Mouse (Mus musculus) ovary, postnatal 14 days (tissue): ENCODE results near the gene Rpn1.
"Not testable (repeated sequence)": the region's sequence is repeated elsewhere in the genome, so short reads cannot be mapped to it uniquely, and the experiment has no call there.

Source experiments
- DNase-seq: peaks from one replicate; pipeline ENCODE4 v3.0.0; 2022; ENCODE audit warnings: low spot score

Rpn1 gene

GRCm38 (mm10) chr6:88121781-88122180 lies 37.5 kb downstream of the Rpn1 start:
- no peak for DNase-seq

GRCm38 (mm10) chr6:88123150-88123857 lies 39.0 kb downstream of the Rpn1 start:
- DNase-seq = peak; percentile 33

- peak; percentile 61 for DNase-seq
These were observed 39.6 kb downstream of the Rpn1 start for GRCm38 (mm10) chr6:88123858-88124261.

DNA sequence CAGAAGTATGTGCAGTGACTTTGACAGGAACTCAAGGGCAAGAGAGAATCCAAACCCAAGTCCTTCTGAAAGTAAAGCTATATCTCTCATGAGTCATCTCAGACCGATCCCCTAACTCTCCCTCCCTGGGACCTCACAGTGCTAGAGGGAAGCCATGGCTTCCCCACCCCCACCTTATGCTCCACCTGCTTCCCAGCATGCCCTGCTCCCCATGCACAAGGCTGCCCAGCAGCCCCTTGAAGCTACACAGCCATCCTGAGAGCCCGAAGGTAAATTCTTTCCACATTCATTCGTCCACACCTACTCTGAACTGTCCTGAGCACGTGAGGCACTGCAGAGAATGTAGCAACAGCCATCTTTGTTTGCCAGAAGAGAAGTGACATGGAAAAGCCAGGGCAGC lies 40.3 kb downstream of the Rpn1 start:
- DNase-seq = no peak

- DNase-seq = not testable (repeated sequence)
These were observed 41.5 kb downstream of the Rpn1 start for GRCm38 (mm10) chr6:88125815-88126214.

DNA sequence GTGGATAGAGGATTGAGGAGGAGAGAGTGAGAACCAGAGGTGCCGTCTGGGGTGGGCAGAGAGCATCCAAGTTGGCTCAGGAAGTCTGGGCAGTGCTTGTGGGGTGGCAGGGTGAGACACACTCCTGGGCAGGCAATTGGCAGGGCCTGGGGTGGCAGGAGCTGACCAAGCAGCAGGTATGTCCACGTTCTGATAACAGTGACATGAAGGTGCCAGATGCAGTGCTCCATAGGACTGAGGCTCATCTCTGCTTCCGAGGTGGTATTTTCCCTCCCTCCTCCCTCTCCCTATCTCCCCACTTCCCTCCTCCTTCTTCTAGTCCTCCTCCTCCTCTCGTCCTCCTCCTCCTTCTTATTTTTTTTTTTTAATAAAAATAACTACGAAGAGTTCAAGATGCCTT lies 47.2 kb downstream of the Rpn1 start:
- no peak for DNase-seq

- DNase-seq = no peak
These were observed 47.8 kb downstream of the Rpn1 start for GRCm38 (mm10) chr6:88132051-88132450.

GRCm38 (mm10) chr6:88133061-88133460 lies 48.8 kb downstream of the Rpn1 start:
- DNase-seq = no peak

DNA sequence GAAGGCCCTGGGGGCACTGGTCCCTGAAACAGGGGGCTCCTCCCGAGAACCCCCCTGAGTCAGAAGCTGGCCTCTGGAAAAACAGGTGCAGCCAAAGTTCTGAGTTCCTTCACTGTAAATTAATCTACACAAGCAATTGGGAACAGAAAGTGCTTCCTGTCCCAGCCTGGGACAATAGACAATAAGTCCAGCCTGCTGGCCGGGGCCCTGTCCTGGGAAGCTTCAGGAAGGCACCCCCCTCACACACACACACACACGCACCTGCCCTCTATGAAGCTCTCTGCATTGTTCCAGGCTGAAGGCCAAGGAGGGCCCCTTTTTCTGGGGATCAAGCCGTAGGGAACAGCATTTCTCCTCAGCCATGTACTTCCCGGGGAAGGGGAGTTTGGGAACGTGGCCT lies 49.6 kb downstream of the Rpn1 start:
- DNase-seq = no peak

- no peak for DNase-seq
These were observed 51.9 kb downstream of the Rpn1 start for GRCm38 (mm10) chr6:88136201-88136631.

DNA sequence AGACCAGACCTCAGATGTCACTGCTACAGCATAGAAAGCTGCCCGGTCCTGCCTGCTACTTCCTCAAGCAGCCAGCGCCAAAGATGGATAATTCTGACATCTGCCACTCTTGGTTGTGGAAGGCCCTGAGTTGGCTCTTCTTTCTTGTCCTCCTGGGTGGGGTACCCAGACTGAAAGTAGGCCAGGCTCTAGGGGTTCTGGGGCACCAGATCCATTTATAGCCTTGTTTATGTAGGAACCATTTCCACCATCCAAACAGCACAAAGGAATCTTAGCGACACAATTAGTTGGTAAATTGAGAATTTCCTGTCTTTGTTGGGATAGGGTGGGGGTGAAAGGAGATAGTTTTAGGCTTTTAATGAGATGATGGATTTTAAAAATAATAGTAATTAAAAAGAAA lies 54.2 kb downstream of the Rpn1 start:
- DNase-seq = no peak

DNA sequence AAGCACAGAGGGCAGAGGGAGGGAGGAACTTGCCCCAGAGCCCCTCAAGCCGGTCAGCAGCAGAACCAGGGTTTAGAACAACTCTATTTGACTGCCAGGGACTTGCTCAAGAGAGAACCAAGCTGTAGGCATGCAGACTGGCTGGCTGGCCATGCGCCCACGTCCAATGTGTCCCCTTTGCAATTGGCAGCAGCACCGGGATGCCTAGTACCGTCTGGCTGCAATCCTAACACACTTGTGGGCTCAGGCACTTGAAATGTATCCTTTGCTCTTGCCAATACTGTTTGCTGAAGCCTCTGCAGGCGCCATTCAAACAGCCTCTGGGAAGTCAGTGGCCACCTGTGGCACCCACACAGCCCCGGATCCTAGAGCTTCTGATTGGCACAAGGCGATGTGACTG lies 56.0 kb downstream of the Rpn1 start:
- no peak for DNase-seq

- no peak for DNase-seq
These were observed 61.5 kb downstream of the Rpn1 start for GRCm38 (mm10) chr6:88145793-88146192.

GRCm38 (mm10) chr6:88146576-88146975 lies 62.3 kb downstream of the Rpn1 start:
- DNase-seq = no peak

DNA sequence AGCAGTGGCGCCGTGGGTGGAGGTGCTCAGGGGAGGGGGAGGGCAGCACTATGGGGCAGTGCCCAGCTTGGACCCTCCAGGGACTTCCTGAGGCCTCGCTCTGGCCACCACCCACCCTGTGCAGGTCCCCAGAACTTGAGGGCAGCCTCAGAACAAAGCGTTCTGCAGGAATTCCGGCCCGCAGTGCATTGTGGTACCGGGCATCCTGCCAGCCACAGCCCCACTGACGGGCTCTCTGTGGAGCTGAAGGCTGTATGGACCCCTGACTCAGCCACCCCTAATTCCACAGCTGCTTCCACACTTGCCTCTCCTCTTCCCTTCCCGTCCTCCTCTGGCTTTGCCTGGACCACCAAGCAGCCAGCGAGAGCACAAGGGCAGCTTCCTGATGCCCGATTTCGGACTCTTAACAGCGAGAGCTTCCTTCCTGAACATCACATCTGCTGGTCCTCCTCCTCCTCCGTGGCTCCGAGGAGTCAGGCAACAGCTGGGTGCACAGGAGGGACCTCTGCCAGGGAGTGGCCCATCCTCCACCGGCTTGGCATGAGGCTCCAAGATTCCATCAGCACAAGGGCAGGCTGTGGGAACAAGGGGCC lies 63.2 kb downstream of the Rpn1 start:
- no peak for DNase-seq

DNA sequence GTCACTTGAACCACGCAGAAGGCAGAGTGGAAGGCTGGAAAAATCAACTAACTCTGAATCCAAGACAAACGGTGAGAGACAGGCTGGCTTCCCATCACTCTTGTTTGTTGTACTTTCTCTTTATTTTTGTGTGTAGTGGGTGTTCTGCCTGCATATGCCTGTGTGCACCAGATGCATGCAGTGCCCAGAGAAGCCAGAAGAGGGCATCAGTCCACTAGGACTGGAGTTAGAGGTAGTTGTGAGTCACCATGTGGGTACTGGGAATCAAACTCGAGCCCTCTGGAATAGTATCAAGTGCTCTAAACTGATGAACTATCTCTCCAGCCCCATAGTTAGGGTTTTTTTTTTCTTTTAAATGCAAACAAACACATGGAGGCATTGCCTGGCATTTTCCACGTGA lies 67.1 kb downstream of the Rpn1 start:
- DNase-seq = no peak

DNA sequence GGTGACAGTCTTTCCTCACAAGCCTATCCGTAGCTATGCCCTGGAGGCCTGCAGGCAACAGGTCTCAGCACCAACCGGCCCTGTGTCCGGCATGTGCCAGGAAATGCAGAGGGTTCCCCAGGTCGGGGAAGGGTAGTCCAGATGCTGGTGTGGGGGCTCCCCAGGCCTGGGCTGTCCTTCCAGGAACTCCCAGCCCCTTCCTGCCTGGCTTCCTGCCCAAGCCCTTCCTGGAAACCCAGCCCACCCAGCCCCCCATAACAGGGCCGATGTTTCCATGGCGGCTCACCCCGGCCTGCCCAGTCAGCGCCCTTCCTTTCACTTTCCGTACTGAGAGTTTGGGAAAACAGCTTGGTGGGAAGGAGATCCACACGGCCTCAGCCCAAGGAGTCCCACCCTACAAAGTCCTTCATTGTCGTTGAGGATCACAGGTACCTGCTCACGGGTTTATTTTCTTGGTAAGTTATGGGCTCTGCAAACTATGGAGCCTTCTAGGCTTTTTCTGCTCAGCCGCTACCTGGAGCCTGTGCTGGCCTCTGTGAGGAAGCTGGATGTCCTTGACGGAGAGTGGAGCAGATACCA lies 67.9 kb downstream of the Rpn1 start:
- DNase-seq = no peak

GRCm38 (mm10) chr6:88152979-88153378 lies 68.7 kb downstream of the Rpn1 start:
- DNase-seq = no peak
